Mouse (Mus musculus) erythroid progenitor cell, adult 5-6 weeks (primary cell): ENCODE data around the gene Lfng. TPM values are rescaled to one million over a fixed set of nuclear protein-coding genes. Genes with fewer than 3 reads are reported as not detected.

ENCODE experiments used
- ATAC-seq: replicated peaks from 2 replicates; pipeline ENCODE4 v1.8.0; 2016; ENCODE audit warnings: moderate number of reproducible peaks, mild to moderate bottlenecking, moderate TSS enrichment, inconsistent platforms; ENCODE audit not compliant: poor library complexity, low FRiP score, severe bottlenecking
- total RNA-seq, 2 experiments: library from RNA; stranded (forward) in 1 of 2; stranded (reverse) in 1 of 2; fragments of 150-400 nt in 1 of 2; fragments of 186-747, 209-891 nt in 1 of 2; gene quantifications; 2 replicates each; pipeline versions ENCODE4 v1.2.3 to v1.2.4; 2015 to 2017; ENCODE audit warnings: low replicate concordance in 2 of 2

The Lfng gene
- total RNA-seq, 2 experiments from 2014 or later: 11.4 to 19.7 TPM

DNA sequence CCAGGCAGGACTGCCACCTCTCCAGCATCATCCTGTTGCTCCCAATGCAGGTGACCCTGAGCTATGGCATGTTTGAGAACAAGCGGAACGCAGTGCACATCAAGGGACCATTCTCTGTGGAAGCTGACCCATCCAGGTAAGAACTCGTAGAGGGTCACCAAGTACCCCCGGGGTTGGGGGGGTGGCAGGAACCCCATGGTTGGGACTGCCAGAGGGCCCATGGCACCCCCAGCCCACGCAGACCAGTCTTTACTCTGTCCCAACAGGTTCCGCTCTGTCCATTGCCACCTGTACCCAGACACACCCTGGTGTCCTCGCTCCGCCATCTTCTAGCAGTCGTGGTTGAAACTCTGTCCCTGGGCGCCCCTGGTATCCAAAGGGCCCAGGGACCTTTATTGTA, 7.0 kb downstream of the Lfng start:
- no peak for ATAC-seq

DNA sequence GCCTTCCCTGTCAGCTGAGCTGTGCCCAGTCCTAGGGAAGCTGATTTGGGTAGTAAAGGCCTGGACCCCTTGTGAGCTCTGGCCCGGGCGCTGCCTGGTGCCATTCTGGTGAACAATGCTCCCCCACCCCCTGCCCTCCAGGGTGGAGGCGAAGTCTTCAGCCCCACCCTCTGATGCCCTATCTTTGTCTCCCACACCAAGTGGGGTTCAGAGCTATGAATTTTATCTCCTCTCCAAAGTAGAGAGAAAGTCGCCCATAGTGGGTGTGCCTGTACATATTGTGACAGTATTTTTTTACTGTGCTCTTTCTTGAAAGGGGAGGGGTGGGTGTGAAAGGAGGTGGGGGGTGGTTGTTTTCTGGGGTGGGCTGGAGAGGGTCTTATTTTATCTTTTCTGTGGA, 7.7 kb downstream of the Lfng start:
- peak; percentile 17; the same call in 1 of the 2 replicates for ATAC-seq

DNA sequence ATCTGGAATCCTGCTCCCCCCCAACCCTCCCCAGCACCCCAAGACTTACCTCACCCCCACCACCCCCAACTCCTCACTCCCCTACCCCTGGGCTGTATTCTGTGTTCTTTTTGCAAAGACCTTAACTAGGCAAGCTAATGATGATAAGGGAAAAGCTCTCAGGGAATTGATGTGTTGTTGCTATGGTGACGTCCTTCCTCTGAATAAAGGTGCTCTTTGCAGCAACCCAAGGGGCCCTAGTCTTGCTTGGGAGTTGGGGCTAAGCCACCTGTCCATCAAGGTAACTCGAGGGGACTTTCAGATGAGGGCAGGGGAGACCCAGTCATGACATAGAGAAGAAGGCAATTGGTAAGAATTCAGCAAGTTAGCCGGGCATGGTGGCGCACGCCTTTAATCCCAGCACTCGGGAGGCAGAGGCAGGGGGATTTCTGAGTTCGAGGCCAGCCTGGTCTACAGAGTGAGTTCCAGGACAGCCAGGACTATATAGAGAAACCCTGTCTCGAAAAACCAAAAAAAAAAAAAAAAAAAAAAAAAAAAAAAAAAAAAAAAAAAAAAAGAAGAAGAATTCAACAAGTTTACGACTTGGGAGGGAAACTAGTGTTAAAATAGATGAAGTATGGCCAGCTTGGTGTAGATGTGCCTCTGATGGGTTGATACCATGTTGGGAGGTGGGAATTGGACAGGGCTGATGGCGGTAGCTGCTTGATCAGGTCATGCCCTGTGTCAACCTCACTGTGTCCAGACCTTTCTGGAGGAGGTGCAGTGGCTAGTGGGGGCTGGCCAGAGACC, 8.4 kb downstream of the Lfng start:
- ATAC-seq: no peak

DNA sequence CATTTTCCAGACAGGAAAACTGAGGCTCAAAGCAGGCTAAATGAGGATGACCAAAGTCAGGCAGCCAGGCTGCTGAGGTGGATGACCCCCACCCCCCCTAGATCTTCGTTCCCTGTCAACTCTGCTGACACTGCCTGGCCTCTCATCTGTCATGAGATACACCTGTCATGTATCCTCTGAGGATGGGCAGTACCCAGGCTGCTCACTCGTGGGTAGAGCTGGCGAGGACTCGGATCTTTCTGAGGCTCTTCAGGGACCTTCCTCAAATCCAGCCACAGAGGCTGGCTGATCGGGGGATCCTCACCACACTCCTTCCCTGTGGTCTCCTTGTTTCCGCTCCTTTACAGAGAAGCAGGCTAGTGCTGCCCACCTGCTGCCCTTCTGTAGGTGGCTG, 9.0 kb downstream of the Lfng start:
- ATAC-seq: no peak

DNA sequence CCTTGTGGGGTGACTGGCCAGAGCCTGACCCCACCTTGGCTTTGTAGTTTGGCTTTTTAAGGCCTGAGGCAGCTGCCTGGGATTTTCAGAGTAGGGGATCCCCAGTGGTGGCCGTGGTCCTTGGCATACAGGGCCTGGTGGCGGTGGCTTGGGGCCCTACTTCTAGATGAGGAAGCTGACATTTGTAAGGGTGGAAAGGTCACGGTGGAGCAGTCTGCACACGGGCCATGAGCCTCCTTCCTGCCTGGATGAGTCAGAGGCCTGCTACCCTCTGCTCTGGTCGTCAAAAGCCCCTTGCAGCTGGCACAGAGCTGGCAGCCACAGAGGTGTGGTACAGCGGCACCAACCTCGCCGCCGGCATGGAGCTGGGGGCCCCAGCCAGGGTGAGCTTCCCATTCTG, 9.6 kb downstream of the Lfng start:
- ATAC-seq: no peak

DNA sequence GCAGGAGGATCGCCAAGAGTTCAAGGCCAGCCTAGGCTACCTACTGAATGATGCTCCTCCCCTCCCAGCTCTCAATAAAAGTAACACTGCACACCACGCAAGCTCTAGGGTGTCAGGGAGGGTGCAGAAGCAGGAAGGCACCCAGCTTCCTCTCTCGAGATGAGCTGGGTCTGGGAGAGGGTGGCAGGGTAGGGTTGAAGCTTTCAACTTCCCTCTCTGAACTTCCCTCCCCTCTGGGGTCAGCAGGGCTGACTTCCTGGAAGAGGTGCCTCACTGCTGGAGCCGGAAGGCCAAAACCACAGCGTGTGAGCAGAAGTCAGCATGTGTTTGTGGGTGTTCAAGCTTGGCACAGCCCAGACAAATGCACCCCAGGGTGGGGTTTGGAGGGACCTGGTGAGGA, 10.6 kb downstream of the Lfng start:
- ATAC-seq: no peak

DNA sequence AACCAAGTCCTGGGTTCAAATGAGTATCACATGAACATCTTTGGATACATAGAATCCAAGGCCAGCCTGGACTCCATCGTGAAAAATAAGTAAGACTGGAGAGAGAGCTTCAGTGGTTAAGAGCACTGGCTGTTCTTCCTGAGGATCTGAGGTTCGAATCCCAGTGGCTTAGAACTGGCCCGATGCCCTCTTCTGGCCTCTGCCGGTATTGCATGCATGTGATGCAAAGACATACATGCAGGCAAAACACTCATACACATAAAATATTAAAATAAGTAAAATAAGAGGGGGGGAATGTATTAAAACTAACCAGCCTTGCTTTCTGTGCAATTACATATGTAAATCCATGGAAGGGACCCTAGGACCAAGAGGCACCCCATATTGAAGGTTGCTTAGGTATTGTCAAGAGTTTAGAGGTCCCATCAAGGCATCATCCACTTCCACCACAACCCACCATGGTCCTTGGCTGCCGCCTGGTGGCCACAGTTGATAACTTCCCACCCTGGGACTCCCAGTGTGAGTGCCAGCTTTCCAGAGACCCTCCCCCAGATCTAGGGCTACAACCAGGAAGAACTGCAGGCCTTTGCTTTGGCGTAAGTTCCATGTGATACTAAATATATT, 12.1 kb downstream of the Lfng start:
- ATAC-seq: peak; percentile 67

DNA sequence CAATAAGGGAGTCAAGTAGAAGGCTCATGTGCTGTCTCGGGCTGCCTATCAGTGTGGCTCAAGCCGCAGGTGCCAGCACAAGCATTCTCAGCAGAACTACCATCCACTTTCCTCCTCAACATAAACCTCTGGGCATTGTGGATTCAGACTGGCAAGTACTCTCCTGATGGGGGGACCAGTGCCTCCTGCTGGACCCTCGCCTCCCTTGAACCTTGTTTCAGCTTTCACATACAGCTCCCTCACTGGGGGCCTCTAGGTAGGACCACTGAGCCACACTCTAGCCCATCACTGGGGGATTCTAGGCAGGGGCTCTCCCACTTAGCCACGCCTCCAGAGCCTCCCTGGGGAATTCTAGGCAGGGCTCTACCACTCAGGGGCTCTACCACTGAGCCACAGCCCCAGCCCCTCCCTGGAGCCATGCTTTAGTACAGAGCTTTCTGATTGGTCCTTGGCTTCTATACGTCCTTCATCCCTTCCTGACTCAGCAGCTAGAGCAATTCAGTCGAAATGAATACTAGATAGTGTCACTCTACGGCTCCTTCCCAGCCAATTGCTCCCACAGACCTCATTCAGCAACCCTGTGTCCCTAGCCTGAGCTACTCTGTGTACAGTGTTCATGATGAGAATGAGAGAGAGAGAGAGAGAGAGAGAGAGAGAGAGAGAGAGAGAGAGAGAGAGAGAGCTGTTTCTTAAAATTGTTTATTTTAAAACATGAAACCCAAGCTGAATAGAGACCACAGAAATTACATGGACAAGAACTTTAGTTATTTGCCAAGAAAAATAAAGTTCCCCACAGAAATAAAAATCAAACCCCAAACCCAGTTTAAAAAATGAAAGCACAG, 13.0 kb downstream of the Lfng start:
- ATAC-seq: no peak

DNA sequence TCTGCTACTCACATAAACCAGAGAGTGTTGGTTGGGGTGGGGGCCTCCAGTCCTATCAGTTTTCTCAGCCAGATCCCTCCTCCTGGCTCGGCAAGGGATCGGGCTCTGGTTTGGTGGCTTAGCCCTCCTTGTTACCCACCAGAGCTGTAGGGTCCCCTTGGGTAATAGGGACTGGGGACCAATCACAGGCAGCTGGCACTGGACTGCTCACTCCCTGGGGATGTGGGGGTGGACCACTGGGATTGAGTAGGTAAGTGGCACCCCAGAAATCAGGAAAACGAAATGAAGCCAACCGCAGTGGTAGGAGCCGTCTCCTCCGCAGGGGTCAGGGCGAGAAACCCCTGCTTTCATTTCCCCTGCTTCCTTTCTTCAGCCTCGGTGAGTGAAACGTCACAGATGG, 14.0 kb downstream of the Lfng start:
- ATAC-seq: no peak

DNA sequence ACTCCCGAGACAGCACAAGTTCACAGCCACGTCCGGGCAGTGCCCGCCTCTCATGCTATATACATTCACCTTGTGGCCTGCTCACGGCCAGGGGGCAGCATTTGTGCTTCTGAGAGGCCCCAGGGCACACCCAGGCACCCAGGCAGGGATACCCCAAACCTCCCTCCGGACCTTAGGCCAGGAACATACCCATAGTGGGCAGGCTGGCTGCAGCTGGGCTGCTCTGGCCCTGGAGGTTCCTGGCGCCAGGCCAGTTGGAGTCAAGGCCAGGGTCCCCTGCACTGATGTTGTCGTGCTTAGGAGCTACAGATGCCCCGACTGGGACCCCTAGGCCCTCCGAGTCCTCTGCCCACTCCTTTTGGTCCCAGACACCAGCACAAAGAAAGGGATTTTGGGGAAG, 14.4 kb downstream of the Lfng start:
- no peak for ATAC-seq

DNA sequence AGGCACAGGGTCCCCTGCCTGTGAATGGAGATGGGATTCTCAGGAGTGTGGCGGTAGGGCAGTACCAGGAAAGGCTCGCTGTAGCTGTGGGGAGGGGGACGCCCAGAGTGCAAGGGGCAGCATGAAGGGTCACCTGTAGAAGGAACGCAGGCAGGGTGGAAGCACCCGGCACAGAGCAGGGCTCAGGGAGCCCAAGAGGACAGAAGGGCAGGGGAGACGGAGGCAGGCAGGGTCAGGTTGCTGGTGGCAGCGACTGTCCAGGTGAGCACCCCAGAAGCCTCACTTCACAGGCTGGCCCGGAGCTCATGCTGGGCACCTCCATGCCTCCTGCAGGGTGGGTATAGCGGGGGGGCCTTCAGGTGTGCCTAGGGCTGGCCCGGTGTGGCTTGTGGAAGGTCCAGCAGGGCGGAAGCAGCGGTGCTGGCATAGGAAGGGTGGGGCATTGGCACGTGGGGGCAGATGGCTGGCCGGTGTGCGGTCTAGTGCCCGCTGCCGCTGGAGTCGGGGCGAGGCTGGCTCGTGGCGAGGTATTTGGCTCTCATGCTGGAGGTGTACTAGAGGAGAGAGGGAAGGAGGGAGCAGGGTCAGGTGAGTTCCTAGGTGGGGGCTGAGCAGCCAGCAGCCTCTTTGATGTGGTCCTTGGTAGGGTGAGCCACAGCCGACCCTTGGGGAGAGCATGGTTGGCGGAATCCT, 16.0 kb downstream of the Lfng start:
- ATAC-seq: no peak

DNA sequence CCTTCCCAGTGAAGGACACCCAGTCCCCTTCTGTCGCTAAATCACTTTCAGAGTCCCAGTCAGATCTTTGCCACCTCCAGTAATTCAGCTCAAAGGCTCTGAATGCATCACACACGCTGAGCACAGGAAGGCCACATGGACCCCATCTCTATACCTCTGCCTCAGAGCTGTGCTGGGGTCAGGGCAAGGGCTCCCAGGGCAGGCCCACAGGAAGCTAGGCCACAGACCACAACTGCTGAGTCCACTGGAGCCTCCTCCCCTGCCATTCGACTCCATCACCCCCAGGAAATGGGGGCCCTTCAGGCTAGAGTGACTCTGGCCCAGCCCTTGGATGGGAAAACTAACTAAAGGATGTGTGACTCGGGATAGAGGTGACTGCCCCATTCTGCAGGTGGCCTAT, 16.7 kb downstream of the Lfng start:
- no peak for ATAC-seq

DNA sequence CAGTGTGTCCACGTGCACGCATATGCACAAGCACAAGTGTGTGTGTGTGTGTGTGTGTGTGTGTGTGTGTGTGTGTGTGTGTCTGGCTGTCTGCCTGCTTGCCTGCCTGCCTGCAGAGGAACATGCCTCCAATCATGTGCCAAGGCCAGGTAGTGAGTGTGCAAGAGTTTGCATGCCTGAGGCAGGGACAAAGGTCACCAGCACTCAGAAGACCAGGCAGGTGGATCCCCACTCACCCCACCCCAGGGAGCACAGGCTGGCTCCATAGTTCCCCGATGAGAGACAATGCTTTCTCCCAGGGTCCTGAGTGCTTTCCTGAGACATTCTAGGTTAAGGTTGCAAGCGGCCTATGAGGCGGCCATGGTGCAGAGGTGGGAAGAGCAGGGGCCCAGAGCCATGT, 17.1 kb downstream of the Lfng start:
- ATAC-seq: no peak

DNA sequence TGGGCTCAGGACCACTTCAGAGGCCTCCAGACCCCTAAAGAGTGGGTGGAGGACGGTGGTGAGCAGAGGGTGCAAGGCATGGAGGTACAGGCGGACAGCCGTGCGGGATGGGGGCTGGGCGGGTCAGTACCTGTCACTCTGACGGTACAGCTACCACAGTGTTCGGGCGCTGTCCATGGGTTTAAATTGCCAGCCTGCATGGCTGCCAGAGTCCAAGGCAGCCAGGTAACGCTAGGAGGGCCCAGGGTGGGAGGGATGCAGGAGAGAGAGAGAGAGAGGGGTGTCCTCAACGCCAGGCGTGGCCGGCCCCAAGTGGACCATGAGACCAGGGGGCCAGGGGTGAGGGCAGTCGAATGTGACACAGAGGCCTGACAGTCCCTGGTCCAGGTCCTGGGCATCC, 17.8 kb downstream of the Lfng start:
- ATAC-seq: no peak

DNA sequence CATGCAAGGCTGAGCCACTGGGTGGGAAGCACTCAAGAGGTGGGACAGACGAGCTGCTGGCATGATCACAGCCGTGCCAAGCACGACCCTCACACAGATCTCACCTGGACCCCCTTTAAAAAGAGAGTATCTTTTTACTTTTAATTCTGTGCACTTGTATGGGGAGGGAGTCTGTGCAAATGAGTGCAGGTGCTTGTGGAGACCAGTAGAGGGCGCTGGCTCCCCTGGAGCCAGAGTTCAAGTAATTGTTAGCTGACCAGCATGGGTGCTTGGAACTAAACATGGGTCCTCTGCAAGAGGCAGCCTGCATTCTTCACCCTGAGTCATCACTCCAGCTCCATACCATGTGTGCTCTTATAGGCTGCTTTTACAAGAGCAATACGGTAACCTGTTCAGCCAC, 20.5 kb downstream of the Lfng start:
- ATAC-seq: no peak

DNA sequence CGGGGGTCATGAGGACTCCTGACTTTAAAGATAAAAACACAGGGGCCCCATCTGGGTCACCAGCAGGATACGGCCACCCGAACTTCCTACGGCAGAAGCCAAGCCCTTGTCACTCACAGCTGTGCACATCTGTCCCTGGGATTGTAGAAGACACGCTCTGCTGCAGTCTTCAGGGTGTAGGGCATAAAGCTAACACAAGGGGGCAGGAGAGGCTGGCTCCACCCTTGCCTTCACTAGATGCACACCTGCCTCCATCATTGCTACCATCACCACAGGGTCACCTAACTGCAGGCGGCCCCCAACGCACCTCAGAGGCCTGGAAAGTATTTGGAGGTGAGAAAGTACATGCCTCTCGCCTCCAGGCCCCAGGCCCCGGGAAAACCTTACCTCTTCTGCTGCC, 21.9 kb downstream of the Lfng start:
- ATAC-seq: peak; percentile 51; the same call in 1 of the 2 replicates

DNA sequence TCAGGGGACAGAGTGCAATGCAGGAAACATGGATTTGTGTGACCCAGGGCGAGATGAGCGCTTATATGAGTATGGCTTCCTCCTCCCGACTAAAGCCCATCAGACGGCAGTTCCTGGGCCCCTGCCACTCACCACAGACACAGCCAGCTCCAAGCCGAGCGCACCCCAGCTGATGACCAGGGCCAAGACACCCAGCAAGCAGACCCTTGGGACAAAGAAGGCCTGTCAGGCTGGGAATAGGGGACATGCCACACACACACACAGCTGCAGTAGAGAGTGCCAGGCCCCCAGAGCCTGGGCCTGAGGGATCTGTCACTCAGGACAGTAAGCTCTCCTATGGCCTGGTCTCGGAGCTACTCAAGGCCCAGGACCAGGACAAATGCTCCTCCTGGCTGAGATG, 26.3 kb downstream of the Lfng start:
- ATAC-seq: no peak

DNA sequence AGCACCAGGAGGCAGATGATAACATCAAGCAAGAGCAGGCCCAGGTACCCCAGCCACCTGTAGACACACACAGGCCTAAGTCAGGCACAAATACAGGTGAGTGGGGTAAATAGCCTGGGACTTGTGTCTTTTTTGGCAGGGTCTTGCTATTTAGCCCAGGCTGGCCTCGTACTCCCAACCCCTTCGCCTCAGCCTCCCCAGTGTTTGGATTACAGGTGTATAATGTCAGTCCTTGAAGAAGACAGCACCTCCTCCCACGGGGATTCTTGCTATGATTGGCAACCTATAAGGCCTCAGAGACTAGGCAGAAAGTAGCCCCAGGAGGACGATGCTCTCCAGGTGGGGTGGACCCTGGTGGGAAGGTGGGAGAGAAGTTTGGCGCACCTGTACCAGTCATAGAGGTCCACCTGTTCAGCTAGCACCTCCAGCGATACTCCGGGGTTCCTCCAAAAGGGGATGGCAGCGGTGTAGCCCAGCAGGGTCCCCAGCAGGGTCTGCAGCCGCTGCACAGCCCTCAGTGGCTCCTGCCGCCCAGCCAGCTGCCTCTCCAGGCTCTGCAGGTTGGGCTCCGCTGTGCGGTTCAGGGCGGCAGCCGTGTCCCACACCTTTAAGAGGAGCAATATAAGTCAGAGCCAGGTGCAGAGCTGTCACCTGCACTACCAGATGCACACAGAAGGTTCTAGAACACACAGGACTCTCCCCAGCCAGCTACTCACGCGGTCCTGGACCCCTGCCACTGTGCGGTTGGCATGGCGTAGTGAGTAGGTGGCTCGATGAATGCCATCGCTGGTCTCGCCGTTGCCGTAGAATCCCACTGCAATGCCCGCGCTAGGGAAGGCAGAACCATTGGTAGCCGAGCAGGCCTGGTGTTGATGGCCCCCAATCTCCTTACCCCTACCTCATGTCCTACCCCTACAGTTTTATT, 27.9 kb downstream of the Lfng start:
- ATAC-seq: no peak

DNA sequence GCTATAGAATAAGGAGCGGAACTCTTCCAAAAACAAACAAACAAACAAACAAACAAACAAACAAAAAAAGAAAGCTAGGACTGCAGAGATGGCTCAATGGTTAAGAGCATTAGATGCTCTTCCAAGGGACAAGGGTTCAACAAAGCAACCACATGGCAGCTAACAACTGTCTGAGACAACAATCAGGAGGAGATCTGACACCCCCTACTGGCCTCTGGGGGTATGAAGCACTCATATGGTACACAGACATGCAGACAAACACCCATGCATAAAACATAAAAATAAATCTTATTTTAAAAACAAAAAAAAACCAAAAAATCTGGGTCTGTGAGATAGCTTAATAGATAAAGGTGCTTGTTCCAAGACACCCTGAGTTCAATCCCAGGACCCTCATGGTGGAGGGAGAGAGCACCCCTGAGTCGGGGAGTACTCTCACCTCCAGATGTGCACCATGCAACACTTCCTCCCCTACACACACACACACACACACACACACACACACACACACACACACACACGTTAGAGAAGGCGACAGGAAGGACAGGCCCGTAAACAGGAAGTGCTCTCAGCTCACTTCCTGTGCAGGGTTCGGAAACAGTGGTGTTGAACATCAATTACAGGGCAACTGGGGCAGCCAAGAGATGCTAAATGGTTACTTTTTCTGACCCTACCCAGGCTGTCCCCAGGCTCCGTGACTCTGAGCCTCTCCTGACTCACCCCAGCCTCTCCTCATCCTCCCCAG, 29.4 kb downstream of the Lfng start:
- ATAC-seq: no peak
